Mouse (Mus musculus): ENCODE results near the gene Pax6. TPM values are rescaled to one million over a fixed set of nuclear protein-coding genes. Genes with fewer than 3 reads are reported as not detected.

Gene Pax6
- polyA plus RNA-seq, 1 experiment from 2014 or later: 0.11 TPM

- Histone ChIP-seq H3K4me1 (ENCODE audit: control insufficient read depth, insufficient read depth, low read length) (peaks cover 4% of the 10 kb centered on the region), H3K9ac (ENCODE audit: low read length) (no peak overlapping the region), H3K27ac (replicated peaks; ENCODE audit: low read depth, low read length) (no peak overlapping the region), H3K4me3 (ENCODE audit: low read depth, low read length) (no peak overlapping the region), H3K4me2 (ENCODE audit: low read depth, severe bottlenecking) (no peak overlapping the region), H3K36me3 (ENCODE audit: control insufficient read depth, insufficient read depth, low read length) (no peaks in the 10 kb centered on the region), H3K27me3 (ENCODE audit: control insufficient read depth, insufficient read depth, low read length) (peaks cover 95% of the 10 kb centered on the region), H3K9me3 (ENCODE audit: control insufficient read depth, low read length) (no peaks in the 10 kb centered on the region)
- ATAC-seq (ENCODE audit: insufficient number of reproducible peaks, low FRiP score, low TSS enrichment, low read depth) (no peak), DNase-seq (ENCODE audit: low spot score) (peak; percentile 43)
- WGBS: 2% methylated on average over 11 of the region's 11 CpGs
Measured at GRCm38 (mm10) chr2:105684991-105685650, 16.4 kb downstream of the Pax6 start.

DNA sequence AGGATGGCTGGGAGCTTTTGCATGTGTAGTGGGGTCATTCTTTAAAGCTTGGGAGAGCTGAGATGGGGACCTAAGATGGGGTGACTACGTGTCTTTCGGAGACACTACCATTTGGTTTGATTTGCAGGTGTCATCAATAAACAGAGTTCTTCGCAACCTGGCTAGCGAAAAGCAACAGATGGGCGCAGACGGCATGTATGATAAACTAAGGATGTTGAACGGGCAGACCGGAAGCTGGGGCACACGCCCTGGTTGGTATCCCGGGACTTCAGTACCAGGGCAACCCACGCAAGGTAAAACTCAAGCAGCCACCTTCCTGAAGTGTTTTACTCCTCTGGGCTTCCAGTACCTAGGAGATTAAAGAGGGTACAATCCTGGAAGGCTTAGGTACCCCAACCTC, 17.0 kb downstream of the Pax6 start:
- no peak overlapping the region for H3K4me2 ChIP-seq (ENCODE audit: low read depth, severe bottlenecking)

GRCm38 (mm10) chr2:105686363-105687316, 17.9 kb downstream of the Pax6 start:
- no peak overlapping the region for H3K4me3 ChIP-seq (ENCODE audit: low read depth, low read length)
- no peak for ATAC-seq (ENCODE audit: insufficient number of reproducible peaks, low FRiP score, low TSS enrichment, low read depth)

More for the DNA sequence above, 17.0 kb downstream of the Pax6 start:
- no peaks in the 10 kb centered on the region for H3K36me3 ChIP-seq (ENCODE audit: control insufficient read depth, insufficient read depth, low read length)
- no peak overlapping the region for H3K27ac ChIP-seq (replicated peaks; ENCODE audit: low read depth, low read length)
- DNase-seq (ENCODE audit: low spot score) (no peak), ATAC-seq (ENCODE audit: insufficient number of reproducible peaks, low FRiP score, low TSS enrichment, low read depth) (no peak)
- no peak overlapping the region for H3K4me3 ChIP-seq (ENCODE audit: low read depth, low read length)
- H3K9me3 ChIP-seq (ENCODE audit: control insufficient read depth, low read length): no peaks in the 10 kb centered on the region
- H3K4me1 ChIP-seq (ENCODE audit: control insufficient read depth, insufficient read depth, low read length): peaks cover 4% of the 10 kb centered on the region; the same call in 1 of the 2 replicates
- 3% methylated on average over 11 of the region's 11 CpGs for WGBS
- H3K9ac ChIP-seq (ENCODE audit: low read length): no peak overlapping the region
- peaks cover 95% of the 10 kb centered on the region for H3K27me3 ChIP-seq (ENCODE audit: control insufficient read depth, insufficient read depth, low read length)

GRCm38 (mm10) chr2:105687317-105687991, 18.8 kb downstream of the Pax6 start:
- ATAC-seq (ENCODE audit: insufficient number of reproducible peaks, low FRiP score, low TSS enrichment, low read depth): no peak
- Histone ChIP-seq H3K27me3 (ENCODE audit: control insufficient read depth, insufficient read depth, low read length) (peaks cover 93% of the 10 kb centered on the region), H3K36me3 (ENCODE audit: control insufficient read depth, insufficient read depth, low read length) (no peaks in the 10 kb centered on the region), H3K4me3 (ENCODE audit: low read depth, low read length) (no peak overlapping the region), H3K9ac (ENCODE audit: low read length) (no peak overlapping the region), H3K4me2 (ENCODE audit: low read depth, severe bottlenecking) (0 out of 2 replicates have a peak overlapping the region, but pooled peaks have one; percentile 10), H3K4me1 (ENCODE audit: control insufficient read depth, insufficient read depth, low read length) (no peaks in the 10 kb centered on the region), H3K9me3 (ENCODE audit: control insufficient read depth, low read length) (no peaks in the 10 kb centered on the region), H3K27ac (replicated peaks; ENCODE audit: low read depth, low read length) (no peak overlapping the region)
- WGBS: under 1% methylated on average over 13 of the region's 13 CpGs
- peak; percentile 64 for DNase-seq (ENCODE audit: low spot score)

More at GRCm38 (mm10) chr2:105686363-105687316, 17.9 kb downstream of the Pax6 start:
- no peaks in the 10 kb centered on the region for H3K9me3 ChIP-seq (ENCODE audit: control insufficient read depth, low read length)
- peak; percentile 31 for DNase-seq (ENCODE audit: low spot score)
- H3K9ac ChIP-seq (ENCODE audit: low read length): no peak overlapping the region
- H3K27ac ChIP-seq (replicated peaks; ENCODE audit: low read depth, low read length): no peak overlapping the region
- no peak overlapping the region for H3K4me2 ChIP-seq (ENCODE audit: low read depth, severe bottlenecking)
- H3K36me3 ChIP-seq (ENCODE audit: control insufficient read depth, insufficient read depth, low read length): no peaks in the 10 kb centered on the region
- H3K4me1 ChIP-seq (ENCODE audit: control insufficient read depth, insufficient read depth, low read length): no peaks in the 10 kb centered on the region
- peaks cover 93% of the 10 kb centered on the region for H3K27me3 ChIP-seq (ENCODE audit: control insufficient read depth, insufficient read depth, low read length)
- WGBS: 1% methylated on average over 36 of the region's 36 CpGs

DNA sequence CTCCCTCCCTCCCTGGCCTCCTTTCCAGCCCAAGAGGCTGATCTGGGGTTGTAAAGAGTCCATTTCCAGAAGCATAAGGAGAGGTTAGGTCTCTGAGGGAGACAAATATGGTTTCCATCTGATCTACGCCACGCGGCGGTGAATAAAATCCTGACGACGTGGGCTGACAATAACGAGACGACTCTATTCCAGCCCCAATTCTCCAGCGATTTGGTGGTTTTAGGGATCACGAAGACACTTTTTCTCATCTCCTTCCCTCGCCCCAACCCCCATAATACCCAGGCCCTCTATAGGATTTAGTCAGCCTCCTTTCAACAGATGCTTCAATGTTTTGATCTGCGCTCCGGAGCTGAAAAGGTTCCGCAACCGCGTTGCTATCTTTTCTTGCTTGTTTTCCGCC, 19.3 kb downstream of the Pax6 start:
- under 1% methylated on average over 17 of the region's 17 CpGs for WGBS
- Histone ChIP-seq H3K27me3 (ENCODE audit: control insufficient read depth, insufficient read depth, low read length) (peaks cover 90% of the 10 kb centered on the region), H3K9me3 (ENCODE audit: control insufficient read depth, low read length) (no peaks in the 10 kb centered on the region), H3K27ac (replicated peaks; ENCODE audit: low read depth, low read length) (no peak overlapping the region), H3K9ac (ENCODE audit: low read length) (no peak overlapping the region), H3K4me1 (ENCODE audit: control insufficient read depth, insufficient read depth, low read length) (no peaks in the 10 kb centered on the region), H3K36me3 (ENCODE audit: control insufficient read depth, insufficient read depth, low read length) (no peaks in the 10 kb centered on the region), H3K4me2 (ENCODE audit: low read depth, severe bottlenecking) (0 out of 2 replicates have a peak overlapping the region, but pooled peaks have one; percentile 10), H3K4me3 (ENCODE audit: low read depth, low read length) (no peak overlapping the region)
- ATAC-seq (ENCODE audit: insufficient number of reproducible peaks, low FRiP score, low TSS enrichment, low read depth) (no peak), DNase-seq (ENCODE audit: low spot score) (peak; percentile 46)

GRCm38 (mm10) chr2:105688436-105689303, 20.0 kb downstream of the Pax6 start:
- under 1% methylated on average over 25 of the region's 25 CpGs for WGBS
- ATAC-seq (ENCODE audit: insufficient number of reproducible peaks, low FRiP score, low TSS enrichment, low read depth) (no peak), DNase-seq (ENCODE audit: low spot score) (no peak)
- Histone ChIP-seq H3K4me1 (ENCODE audit: control insufficient read depth, insufficient read depth, low read length) (no peaks in the 10 kb centered on the region), H3K9me3 (ENCODE audit: control insufficient read depth, low read length) (no peaks in the 10 kb centered on the region), H3K9ac (ENCODE audit: low read length) (no peak overlapping the region), H3K27me3 (ENCODE audit: control insufficient read depth, insufficient read depth, low read length) (peaks cover 86% of the 10 kb centered on the region), H3K36me3 (ENCODE audit: control insufficient read depth, insufficient read depth, low read length) (no peaks in the 10 kb centered on the region), H3K4me2 (ENCODE audit: low read depth, severe bottlenecking) (no peak overlapping the region), H3K4me3 (ENCODE audit: low read depth, low read length) (no peak overlapping the region), H3K27ac (replicated peaks; ENCODE audit: low read depth, low read length) (no peak overlapping the region)

- no peaks in the 10 kb centered on the region for H3K9me3 ChIP-seq (ENCODE audit: control insufficient read depth, low read length)
- WGBS: 1% methylated on average over 15 of the region's 15 CpGs
- no peaks in the 10 kb centered on the region for H3K36me3 ChIP-seq (ENCODE audit: control insufficient read depth, insufficient read depth, low read length)
- no peak overlapping the region for H3K4me2 ChIP-seq (ENCODE audit: low read depth, severe bottlenecking)
- H3K27me3 ChIP-seq (ENCODE audit: control insufficient read depth, insufficient read depth, low read length): peaks cover 80% of the 10 kb centered on the region
- H3K4me3 ChIP-seq (ENCODE audit: low read depth, low read length): no peak overlapping the region
- ATAC-seq (ENCODE audit: insufficient number of reproducible peaks, low FRiP score, low TSS enrichment, low read depth): no peak
- DNase-seq (ENCODE audit: low spot score): peak; percentile 58
- H3K9ac ChIP-seq (ENCODE audit: low read length): no peak overlapping the region
- H3K27ac ChIP-seq (replicated peaks; ENCODE audit: low read depth, low read length): no peak overlapping the region
- H3K4me1 ChIP-seq (ENCODE audit: control insufficient read depth, insufficient read depth, low read length): no peaks in the 10 kb centered on the region
Measured at GRCm38 (mm10) chr2:105689304-105689770, 20.6 kb downstream of the Pax6 start.
